Mouse (Mus musculus): Measurements from ENCODE around the gene Gbe1. TPM values are rescaled to one million over a fixed set of nuclear protein-coding genes. Genes with fewer than 3 reads are reported as not detected.

Gene Gbe1
- polyA plus RNA-seq, 1 experiment from 2014 or later: 35.8 TPM

DNA sequence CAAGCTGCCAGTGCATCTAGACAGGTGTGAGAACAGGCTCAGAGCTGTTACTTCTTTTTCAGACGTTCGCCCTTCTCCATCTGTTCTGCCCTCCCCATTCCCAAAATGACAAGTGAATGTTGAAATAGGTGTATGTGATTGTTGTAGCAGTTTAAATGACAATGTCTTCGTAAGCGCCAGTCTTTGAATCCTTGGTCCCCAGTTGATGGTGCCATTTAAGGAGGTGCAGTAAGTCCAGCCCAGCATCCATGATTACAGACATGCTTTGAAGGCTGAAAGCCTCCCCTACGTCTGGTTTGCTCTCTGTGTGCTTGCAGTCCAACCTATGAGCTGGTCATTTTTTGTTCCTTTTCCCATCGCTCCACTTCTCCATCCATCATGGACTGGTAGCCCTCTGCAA, 5.6 kb downstream of the Gbe1 start:
- Histone ChIP-seq H3K27ac (no peak overlapping the region), H3K27me3 (ENCODE audit: insufficient read depth, low read length) (no peaks in the 10 kb centered on the region), H3K9me3 (replicated peaks; ENCODE audit: low read length) (no peaks in the 10 kb centered on the region), H3K9ac (ENCODE audit: low read depth, low read length) (no peak overlapping the region), H3K36me3 (ENCODE audit: insufficient read depth, low read length) (no peaks in the 10 kb centered on the region), H3K4me1 (replicated peaks; ENCODE audit: insufficient read depth, low read length) (no peaks in the 10 kb centered on the region), H3K4me2 (ENCODE audit: low read length) (no peak overlapping the region), H3K4me3 (replicated peaks; ENCODE audit: low read depth, low read length) (no peak overlapping the region)
- no peak for TF ChIP-seq CTCF (IDR thresholded peaks at IDR 0.05; ENCODE audit: low read depth)
- DNase-seq (ENCODE audit: low spot score) (no peak), ATAC-seq (replicated peaks; ENCODE audit: low FRiP score, low read depth) (no peak)
- WGBS: 94% methylated on average over 6 of the region's 6 CpGs

DNA sequence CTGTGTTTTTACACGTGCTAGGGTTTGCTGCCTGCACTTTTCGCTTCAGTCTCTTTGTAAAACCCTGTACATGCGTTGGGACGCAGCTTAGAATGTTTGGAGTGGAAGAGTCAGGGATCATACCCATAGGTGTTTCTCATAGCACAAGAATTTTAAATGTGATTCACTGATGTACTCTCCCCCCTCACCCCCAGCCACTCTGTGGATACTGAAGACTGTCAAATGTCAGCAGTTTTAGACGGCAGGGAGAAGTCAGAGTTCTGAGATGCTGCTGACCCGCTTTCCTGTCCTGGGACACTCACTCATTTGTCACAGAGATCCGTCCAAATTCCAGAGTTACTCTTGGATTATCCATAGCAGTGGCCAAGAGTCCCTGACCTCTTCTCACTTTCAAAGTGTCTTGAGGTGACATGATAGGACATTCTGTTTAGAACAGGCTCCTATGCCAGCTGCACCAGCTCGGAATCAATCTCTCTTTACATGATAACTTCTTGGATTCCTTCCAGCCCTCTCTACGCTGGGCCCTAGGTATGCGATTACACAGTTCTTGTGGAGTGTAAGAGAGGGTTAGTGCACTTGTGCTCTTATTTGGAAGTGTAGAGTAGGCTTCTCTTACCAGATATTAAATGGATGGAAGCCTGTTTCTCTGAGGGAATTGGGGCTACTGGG, 7.0 kb downstream of the Gbe1 start:
- no peak overlapping the region for H3K4me2 ChIP-seq (ENCODE audit: low read length)
- no peak overlapping the region for H3K4me3 ChIP-seq (replicated peaks; ENCODE audit: low read depth, low read length)
- no peaks in the 10 kb centered on the region for H3K4me1 ChIP-seq (replicated peaks; ENCODE audit: insufficient read depth, low read length)
- no peak for TF ChIP-seq CTCF (IDR thresholded peaks at IDR 0.05; ENCODE audit: low read depth)
- ATAC-seq (replicated peaks; ENCODE audit: low FRiP score, low read depth): no peak
- WGBS: 40% methylated on average over 10 of the region's 10 CpGs
- no peaks in the 10 kb centered on the region for H3K9me3 ChIP-seq (replicated peaks; ENCODE audit: low read length)
- no peaks in the 10 kb centered on the region for H3K36me3 ChIP-seq (ENCODE audit: insufficient read depth, low read length)
- DNase-seq (ENCODE audit: low spot score): no peak
- H3K9ac ChIP-seq (ENCODE audit: low read depth, low read length): no peak overlapping the region
- no peak overlapping the region for H3K27ac ChIP-seq
- H3K27me3 ChIP-seq (ENCODE audit: insufficient read depth, low read length): no peaks in the 10 kb centered on the region

DNA sequence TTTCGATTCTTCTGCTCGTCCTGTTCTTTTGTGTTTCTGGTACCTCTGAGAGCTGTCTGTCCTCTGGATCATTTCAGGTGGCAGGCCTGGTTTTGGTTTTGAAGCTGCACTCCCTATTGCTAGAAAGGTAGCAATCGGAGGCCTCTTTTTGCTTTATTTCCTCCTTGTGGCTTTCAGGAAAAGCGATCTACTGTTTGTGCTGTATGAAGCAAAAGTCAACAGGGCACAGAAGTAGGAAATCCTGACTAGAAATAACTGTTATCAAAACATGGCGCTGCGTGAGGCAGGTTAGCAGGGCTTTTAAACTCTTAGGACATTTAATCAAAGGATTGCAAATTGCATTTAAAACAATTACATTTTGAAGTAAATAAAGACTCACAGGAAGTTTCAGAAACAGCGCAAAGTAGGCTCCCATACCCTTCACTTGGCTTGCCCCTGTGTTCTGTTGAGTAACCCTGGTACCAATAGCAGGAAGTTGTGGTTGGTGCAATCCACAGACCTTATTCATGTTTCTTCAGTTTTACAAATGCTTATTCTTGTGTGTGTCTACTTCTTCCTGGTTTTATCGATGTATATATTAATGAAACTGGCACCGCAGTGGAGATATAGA, 12.7 kb downstream of the Gbe1 start:
- TF ChIP-seq CTCF (IDR thresholded peaks at IDR 0.05; ENCODE audit: low read depth): no peak
- 71% methylated on average over 9 of the region's 9 CpGs for WGBS
- Histone ChIP-seq H3K27me3 (ENCODE audit: insufficient read depth, low read length) (no peaks in the 10 kb centered on the region), H3K9ac (ENCODE audit: low read depth, low read length) (no peak overlapping the region), H3K36me3 (ENCODE audit: insufficient read depth, low read length) (no peaks in the 10 kb centered on the region), H3K9me3 (replicated peaks; ENCODE audit: low read length) (no peaks in the 10 kb centered on the region), H3K4me2 (ENCODE audit: low read length) (no peak overlapping the region), H3K4me3 (replicated peaks; ENCODE audit: low read depth, low read length) (no peak overlapping the region), H3K27ac (no peak overlapping the region), H3K4me1 (replicated peaks; ENCODE audit: insufficient read depth, low read length) (no peaks in the 10 kb centered on the region)
- ATAC-seq (replicated peaks; ENCODE audit: low FRiP score, low read depth) (no peak), DNase-seq (ENCODE audit: low spot score) (no peak)

DNA sequence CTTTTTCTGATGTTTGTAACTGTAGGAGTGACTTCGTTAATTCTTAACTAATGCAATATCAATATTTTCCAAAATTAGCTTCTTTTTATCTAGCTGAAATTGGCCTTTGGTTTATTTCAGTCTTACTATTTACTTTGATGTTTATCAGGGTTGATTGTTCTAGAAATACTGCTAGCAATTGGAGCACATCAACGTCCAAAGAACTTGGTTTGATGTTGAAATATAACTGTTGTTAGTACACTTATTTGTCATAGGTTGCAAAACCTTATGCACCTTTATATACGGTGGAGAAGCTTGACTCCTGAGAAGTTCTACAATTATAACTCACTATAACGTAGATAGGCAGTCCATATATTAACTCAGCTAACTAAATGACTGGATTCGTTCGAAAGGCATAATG, 14.8 kb downstream of the Gbe1 start:
- H3K4me3 ChIP-seq (replicated peaks; ENCODE audit: low read depth, low read length): no peak overlapping the region
- H3K4me2 ChIP-seq (ENCODE audit: low read length): no peak overlapping the region
- WGBS: 73% methylated on average over 6 of the region's 6 CpGs
- no peaks in the 10 kb centered on the region for H3K9me3 ChIP-seq (replicated peaks; ENCODE audit: low read length)
- H3K27me3 ChIP-seq (ENCODE audit: insufficient read depth, low read length): no peaks in the 10 kb centered on the region
- no peaks in the 10 kb centered on the region for H3K4me1 ChIP-seq (replicated peaks; ENCODE audit: insufficient read depth, low read length)
- H3K36me3 ChIP-seq (ENCODE audit: insufficient read depth, low read length): no peaks in the 10 kb centered on the region
- DNase-seq (ENCODE audit: low spot score) (no peak), ATAC-seq (replicated peaks; ENCODE audit: low FRiP score, low read depth) (no peak)
- no peak overlapping the region for H3K27ac ChIP-seq
- no peak overlapping the region for H3K9ac ChIP-seq (ENCODE audit: low read depth, low read length)
- no peak for TF ChIP-seq CTCF (IDR thresholded peaks at IDR 0.05; ENCODE audit: low read depth)

DNA sequence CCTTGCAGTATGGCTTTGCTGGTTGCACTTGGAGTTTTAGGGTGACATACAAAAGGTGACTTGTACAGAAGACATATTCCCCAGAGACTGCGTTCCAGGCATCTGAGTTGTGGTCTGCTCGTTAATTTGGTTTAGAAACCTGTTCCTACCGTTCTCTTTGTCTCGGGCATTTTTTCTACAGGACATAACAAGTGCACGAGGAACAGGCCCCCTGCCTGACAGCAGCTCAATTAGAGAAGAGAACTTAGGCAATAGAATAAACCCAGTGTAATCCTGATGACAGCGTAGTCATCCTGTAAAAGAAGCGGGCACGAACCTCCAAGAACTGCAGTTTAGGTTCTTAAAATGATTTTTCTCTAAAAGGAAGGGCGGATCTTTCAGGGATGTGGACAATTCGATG, 15.3 kb downstream of the Gbe1 start:
- 65% methylated on average over 10 of the region's 10 CpGs for WGBS
- DNase-seq (ENCODE audit: low spot score) (no peak), ATAC-seq (replicated peaks; ENCODE audit: low FRiP score, low read depth) (no peak)
- Histone ChIP-seq H3K4me3 (replicated peaks; ENCODE audit: low read depth, low read length) (no peak overlapping the region), H3K4me1 (replicated peaks; ENCODE audit: insufficient read depth, low read length) (no peaks in the 10 kb centered on the region), H3K9me3 (replicated peaks; ENCODE audit: low read length) (no peaks in the 10 kb centered on the region), H3K27ac (no peak overlapping the region), H3K9ac (ENCODE audit: low read depth, low read length) (no peak overlapping the region), H3K4me2 (ENCODE audit: low read length) (peak overlapping the region; percentile 24; the same call in 1 of the 2 replicates), H3K27me3 (ENCODE audit: insufficient read depth, low read length) (no peaks in the 10 kb centered on the region), H3K36me3 (ENCODE audit: insufficient read depth, low read length) (no peaks in the 10 kb centered on the region)
- TF ChIP-seq CTCF (IDR thresholded peaks at IDR 0.05; ENCODE audit: low read depth): no peak

DNA sequence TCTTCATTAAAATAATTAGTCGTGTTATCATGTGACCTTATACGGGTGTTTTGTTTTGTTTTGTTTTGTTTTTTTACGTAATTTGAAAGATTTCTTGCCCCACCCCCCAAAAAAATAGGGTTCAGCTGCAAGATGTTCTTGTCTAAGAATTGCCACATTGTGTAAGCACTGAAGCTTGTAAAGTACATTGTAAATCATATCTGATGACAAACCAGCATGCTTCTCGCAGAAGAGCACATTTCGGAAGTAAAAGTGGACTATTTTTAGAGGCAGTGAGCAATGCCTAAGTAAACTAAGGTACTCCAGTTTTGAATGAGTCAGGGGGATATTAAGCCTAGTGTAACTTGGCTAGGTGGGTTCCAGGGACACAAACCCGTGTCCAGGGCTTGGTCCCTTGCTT, 15.7 kb downstream of the Gbe1 start:
- H3K9ac ChIP-seq (ENCODE audit: low read depth, low read length): no peak overlapping the region
- peak overlapping the region; percentile 24 for H3K4me2 ChIP-seq (ENCODE audit: low read length)
- no peaks in the 10 kb centered on the region for H3K36me3 ChIP-seq (ENCODE audit: insufficient read depth, low read length)
- peak; percentile 56 for DNase-seq (ENCODE audit: low spot score)
- H3K27me3 ChIP-seq (ENCODE audit: insufficient read depth, low read length): no peaks in the 10 kb centered on the region
- no peaks in the 10 kb centered on the region for H3K4me1 ChIP-seq (replicated peaks; ENCODE audit: insufficient read depth, low read length)
- ATAC-seq (replicated peaks; ENCODE audit: low FRiP score, low read depth): no peak
- TF ChIP-seq CTCF (IDR thresholded peaks at IDR 0.05; ENCODE audit: low read depth): no peak
- WGBS: 36% methylated on average over 6 of the region's 6 CpGs
- no peak overlapping the region for H3K27ac ChIP-seq
- no peak overlapping the region for H3K4me3 ChIP-seq (replicated peaks; ENCODE audit: low read depth, low read length)
- no peaks in the 10 kb centered on the region for H3K9me3 ChIP-seq (replicated peaks; ENCODE audit: low read length)

Measured in kidney, postnatal 0 days (tissue).